Comparison of ENCODE assay signal across 8 mouse cellular contexts in genomic region chr2:33754317-33754633, GRCm38 (mm10).
DNase-seq lines count a peak whose midpoint lies in the region; ATAC-seq lines count a peak whose summit lies in the region.

No protein-coding gene starts in this region.

- peak overlapping the region; percentile 71; the same call in 1 of the 2 replicates for H3K27ac ChIP-seq in kidney, embryonic 16.5 days (ENCODE audit: low read length)
- peak overlapping the region; percentile 81 for H3K27ac ChIP-seq in forebrain, embryonic 12.5 days
- H3K27ac ChIP-seq in intestine, embryonic 16.5 days (ENCODE audit: low read length), result peak overlapping the region; percentile 75
- H3K27ac ChIP-seq in neural tube, embryonic 13.5 days (replicated peaks), result peak overlapping the region; percentile 18; the same call in 1 of the 2 replicates

- no peak overlapping the region for H3K4me3 ChIP-seq in kidney, embryonic 16.5 days (ENCODE audit: low read length)
- no peak overlapping the region for H3K4me3 ChIP-seq in forebrain, embryonic 12.5 days (replicated peaks)
- H3K4me3 ChIP-seq in intestine, embryonic 16.5 days (ENCODE audit: low read length), result no peak overlapping the region
- H3K4me3 ChIP-seq in neural tube, embryonic 13.5 days, result no peak overlapping the region

- H3K36me3 ChIP-seq in kidney, embryonic 16.5 days (ENCODE audit: insufficient read depth, low read length), result peaks cover 8% of the 10 kb centered on the region; the same call in 1 of the 2 replicates
- H3K36me3 ChIP-seq in forebrain, embryonic 12.5 days (replicated peaks), result peaks cover 17% of the 10 kb centered on the region
- H3K36me3 ChIP-seq in intestine, embryonic 16.5 days (ENCODE audit: control insufficient read depth, insufficient read depth, low read length), result no peaks in the 10 kb centered on the region
- peaks cover 28% of the 10 kb centered on the region for H3K36me3 ChIP-seq in neural tube, embryonic 13.5 days

- H3K9ac ChIP-seq in kidney, embryonic 16.5 days (replicated peaks; ENCODE audit: low read length), result no peak overlapping the region; the same call in 1 of the 2 replicates
- H3K9ac ChIP-seq in forebrain, embryonic 12.5 days, result peak overlapping the region; percentile 36; the same call in 1 of the 2 replicates
- H3K9ac ChIP-seq in intestine, embryonic 16.5 days (ENCODE audit: low read depth, low read length), result no peak overlapping the region
- no peak overlapping the region for H3K9ac ChIP-seq in neural tube, embryonic 13.5 days

- H3K4me1 ChIP-seq in kidney, embryonic 16.5 days (ENCODE audit: insufficient read depth, low read length), result peaks cover 21% of the 10 kb centered on the region
- peaks cover 46% of the 10 kb centered on the region for H3K4me1 ChIP-seq in forebrain, embryonic 12.5 days
- H3K4me1 ChIP-seq in intestine, embryonic 16.5 days (ENCODE audit: control insufficient read depth, insufficient read depth, low read length), result peaks cover 17% of the 10 kb centered on the region
- H3K4me1 ChIP-seq in neural tube, embryonic 13.5 days (replicated peaks), result peaks cover 60% of the 10 kb centered on the region

- H3K4me2 ChIP-seq in kidney, embryonic 16.5 days (replicated peaks; ENCODE audit: low read depth, low read length), result no peak overlapping the region
- H3K4me2 ChIP-seq in forebrain, embryonic 12.5 days, result no peak overlapping the region
- no peak overlapping the region for H3K4me2 ChIP-seq in intestine, embryonic 16.5 days (ENCODE audit: low read depth, low read length)
- H3K4me2 ChIP-seq in neural tube, embryonic 13.5 days, result no peak overlapping the region

- ATAC-seq in kidney, embryonic 16.5 days (ENCODE audit: low FRiP score, low TSS enrichment), result peak; percentile 55
- ATAC-seq in forebrain, embryonic 12.5 days (ENCODE audit: low FRiP score), result peak; percentile 30; the same call in 1 of the 2 replicates
- 0 out of 2 replicates have a peak, but pooled peaks have one; percentile 6 for ATAC-seq in intestine, embryonic 16.5 days
- ATAC-seq in neural tube, embryonic 13.5 days (ENCODE audit: low read depth), result peak; percentile 25; the same call in 1 of the 2 replicates

- H3K9me3 ChIP-seq in kidney, embryonic 16.5 days (ENCODE audit: low read length), result no peaks in the 10 kb centered on the region; the same call in 1 of the 2 replicates
- no peaks in the 10 kb centered on the region for H3K9me3 ChIP-seq in forebrain, embryonic 12.5 days
- no peaks in the 10 kb centered on the region for H3K9me3 ChIP-seq in intestine, embryonic 16.5 days (ENCODE audit: control insufficient read depth, low read length)
- no peaks in the 10 kb centered on the region for H3K9me3 ChIP-seq in neural tube, embryonic 13.5 days

- DNase-seq in kidney, postnatal 14 days, result no peak
- DNase-seq in spleen, postnatal 4 days (ENCODE audit: low spot score in 2 of 2), result no peak
- DNase-seq in thymus, adult 18-20 months, result no peak
- DNase-seq in urinary bladder, postnatal 4 days (ENCODE audit: low spot score in 2 of 2), result no peak

- WGBS in kidney, embryonic 16.5 days, result 70% methylated on average over 3 of the region's 3 CpGs
- 67% methylated on average over 3 of the region's 3 CpGs for WGBS in forebrain, embryonic 12.5 days
- WGBS in intestine, embryonic 16.5 days, result 77% methylated on average over 3 of the region's 3 CpGs
- 79% methylated on average over 3 of the region's 3 CpGs for WGBS in neural tube, embryonic 13.5 days

- H3K27me3 ChIP-seq in kidney, embryonic 16.5 days (ENCODE audit: insufficient read depth, low read length), result no peaks in the 10 kb centered on the region
- H3K27me3 ChIP-seq in forebrain, embryonic 12.5 days, result peaks cover 46% of the 10 kb centered on the region
- no peaks in the 10 kb centered on the region for H3K27me3 ChIP-seq in intestine, embryonic 16.5 days (replicated peaks; ENCODE audit: control insufficient read depth, insufficient read depth, low read length)
- H3K27me3 ChIP-seq in neural tube, embryonic 13.5 days, result no peaks in the 10 kb centered on the region

Comparison
In these comparisons a context has a peak if more than half of its experiments do, and no peak if none do; other contexts are left out.
1. H3K27ac ChIP-seq: peak in every context shown above with its lines; median percentile 81 in forebrain, embryonic 12.5 days; 75 in intestine, embryonic 16.5 days; 71 in kidney, embryonic 16.5 days; 18 in neural tube, embryonic 13.5 days.